Mouse (Mus musculus) hindbrain, embryonic 14.5 days (tissue): ENCODE measurements around the gene Prdm16. TPM values are rescaled to one million over a fixed set of nuclear protein-coding genes. Genes with fewer than 3 reads are reported as not detected.

Source experiments
- ATAC-seq: fragments of 200-750 bp; cut with Nextera tagmentation; 2 replicates; pipeline ENCODE4 v1.8.0; 2017; ENCODE audit warnings: moderate number of reproducible peaks, mild to moderate bottlenecking, moderate TSS enrichment, moderate library complexity; ENCODE audit not compliant: low FRiP score
- DNase-seq: peaks from one replicate; pipeline ENCODE4 v3.0.0-alpha.2; 2015; ENCODE audit warnings: low spot score
- H3K27ac ChIP-seq: fragments of 300-500 bp; sonication (generic); 2 replicates; pipeline ENCODE4 v1.5.1; 2014; ENCODE audit warnings: mild to moderate bottlenecking, moderate library complexity
- H3K27me3 ChIP-seq: fragments of 300-500 bp; sonication (generic); 2 replicates; pipeline ENCODE4 v1.6.1; 2014; ENCODE audit warnings: mild to moderate bottlenecking, low read length, mixed read lengths; ENCODE audit not compliant: control insufficient read depth, insufficient read depth
- H3K36me3 ChIP-seq: fragments of 300-500 bp; sonication (generic); replicated peaks from 2 replicates; pipeline ENCODE4 v1.6.1; 2014; ENCODE audit not compliant: control insufficient read depth, insufficient read depth
- H3K4me1 ChIP-seq: fragments of 300-500 bp; sonication (generic); replicated peaks from 2 replicates; pipeline ENCODE4 v1.6.1; 2014; ENCODE audit warnings: antibody characterized with exemption, low read length, mixed read lengths; ENCODE audit not compliant: control insufficient read depth, insufficient read depth
- H3K4me2 ChIP-seq: fragments of 300-500 bp; sonication (generic); replicated peaks from 2 replicates; pipeline ENCODE4 v1.6.1; 2014; ENCODE audit warnings: mild to moderate bottlenecking, moderate library complexity
- H3K4me3 ChIP-seq: fragments of 300-500 bp; sonication (generic); replicated peaks from 2 replicates; pipeline ENCODE4 v1.5.1; 2014; ENCODE audit warnings: mild to moderate bottlenecking, low read length
- H3K9ac ChIP-seq: fragments of 300-500 bp; sonication (generic); 2 replicates; pipeline ENCODE4 v1.6.1; 2014
- H3K9me3 ChIP-seq: fragments of 300-500 bp; sonication (generic); 2 replicates; pipeline ENCODE4 v1.6.1; 2016; ENCODE audit warnings: low read length; ENCODE audit not compliant: control insufficient read depth
- WGBS: fragments of 180-500 bp; shearing (Covaris S2); extraction: QIAGEN DNeasy Blood & Tissue Kit; methylation state at CpG from one replicate; pipeline ENCODE4 v1.1.7; 2014; 5-methylcytosine and 5-hydroxymethylcytosine counted together
- polyA plus RNA-seq: library from polyadenylated mRNA; unstranded; fragments of >200 nt; fragmentation: Nextera tagmentation; extraction: Ambion mirVana; gene quantifications from 2 replicates; pipeline ENCODE4 v1.2.1, GENCODE M21; 2014

Gene Prdm16
- polyA plus RNA-seq = 13.2 and 15.6 TPM in 2 replicates

DNA sequence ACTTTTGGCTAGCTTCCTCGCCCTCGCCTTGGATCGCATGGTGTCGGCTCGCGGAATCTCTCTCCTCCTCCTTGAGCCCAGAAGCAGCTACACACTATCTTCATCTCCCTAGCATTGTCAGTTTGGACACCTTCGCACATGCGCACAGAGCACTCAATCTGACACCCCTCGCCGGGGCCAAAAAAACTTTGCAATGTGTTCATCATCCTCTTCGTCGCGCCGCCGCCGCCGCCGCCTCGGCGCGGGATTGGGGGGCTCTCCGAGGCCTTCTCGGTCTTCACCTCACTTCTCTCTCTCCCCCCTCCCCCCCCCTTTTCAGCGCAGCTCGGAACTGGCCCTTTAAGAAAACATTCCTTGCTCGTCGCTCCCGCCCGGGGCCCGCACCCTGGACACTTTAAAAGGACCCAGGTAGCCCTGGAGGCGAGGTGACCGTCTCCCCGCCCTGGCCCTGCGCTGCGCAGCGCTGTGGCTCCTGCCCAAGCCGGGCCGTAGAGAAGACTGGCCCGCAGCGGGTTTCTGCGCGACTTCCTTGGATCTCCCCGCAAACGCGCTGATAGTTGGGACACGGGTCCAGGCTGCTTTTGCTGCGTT is at the start of gene Prdm16:
Prdm16 (minus strand) TSS at position 153 of the 591 bp plus-strand sequence.
- peak within 1 kb of the TSS; percentile 63 for H3K9ac ChIP-seq
- H3K27ac ChIP-seq = peak within 1 kb of the TSS; percentile 85
- DNase-seq (no peak), ATAC-seq (peak; percentile 36; the same call in 1 of the 2 replicates)
- under 1% methylated on average over 47 of the region's 47 CpGs for WGBS
- H3K36me3 ChIP-seq = no peaks in the 10 kb centered on the region
- peaks cover 9% of the 10 kb centered on the region; the same call in 1 of the 2 replicates for H3K4me1 ChIP-seq
- peaks cover 89% of the 10 kb centered on the region for H3K27me3 ChIP-seq
- H3K9me3 ChIP-seq = no peaks in the 10 kb centered on the region
- peak within 1 kb of the TSS; percentile 43 for H3K4me3 ChIP-seq
- peak within 1 kb of the TSS; percentile 57 for H3K4me2 ChIP-seq

DNA sequence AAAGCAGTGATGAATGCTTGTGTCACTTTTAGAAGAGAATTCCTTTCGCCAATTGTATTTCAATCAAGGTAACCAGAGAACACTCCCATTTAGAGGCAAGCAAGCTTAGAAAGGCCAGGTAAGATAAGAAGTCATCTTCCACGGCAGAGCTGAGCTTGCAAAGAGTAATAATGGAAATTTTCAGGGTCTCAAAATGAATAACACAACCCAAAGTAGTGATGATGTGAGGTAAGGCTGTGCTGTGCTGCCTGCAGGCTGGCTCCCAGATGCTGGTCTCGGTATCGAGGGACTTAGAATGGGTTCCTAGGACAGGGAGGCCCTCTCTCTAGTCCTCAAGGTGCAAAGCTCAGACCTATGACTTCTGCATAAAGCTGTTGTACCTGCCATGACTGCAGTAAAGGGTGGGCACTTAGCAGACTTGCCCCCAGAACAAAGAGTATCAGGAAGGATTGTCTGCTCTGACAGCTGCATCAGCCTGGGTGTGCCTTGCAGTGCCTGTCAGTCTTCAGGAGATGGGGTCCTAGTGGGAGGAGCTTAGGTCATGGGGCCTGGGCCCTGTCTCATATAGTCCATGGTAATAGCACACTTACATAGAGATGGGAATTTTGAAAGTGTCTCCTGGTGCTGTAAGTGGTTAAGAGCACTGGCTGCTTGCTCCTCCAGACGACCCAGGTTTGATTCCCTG is 46.5 kb upstream of the Prdm16 start:
- no peak overlapping the region for H3K27ac ChIP-seq
- H3K36me3 ChIP-seq = no peaks in the 10 kb centered on the region
- WGBS = 82% methylated on average over 5 of the region's 5 CpGs
- no peaks in the 10 kb centered on the region for H3K4me1 ChIP-seq
- no peak overlapping the region for H3K4me3 ChIP-seq
- no peak for ATAC-seq
- no peak overlapping the region for H3K4me2 ChIP-seq
- H3K9me3 ChIP-seq = no peaks in the 10 kb centered on the region
- H3K27me3 ChIP-seq = no peaks in the 10 kb centered on the region
- H3K9ac ChIP-seq = no peak overlapping the region
- DNase-seq = no peak

DNA sequence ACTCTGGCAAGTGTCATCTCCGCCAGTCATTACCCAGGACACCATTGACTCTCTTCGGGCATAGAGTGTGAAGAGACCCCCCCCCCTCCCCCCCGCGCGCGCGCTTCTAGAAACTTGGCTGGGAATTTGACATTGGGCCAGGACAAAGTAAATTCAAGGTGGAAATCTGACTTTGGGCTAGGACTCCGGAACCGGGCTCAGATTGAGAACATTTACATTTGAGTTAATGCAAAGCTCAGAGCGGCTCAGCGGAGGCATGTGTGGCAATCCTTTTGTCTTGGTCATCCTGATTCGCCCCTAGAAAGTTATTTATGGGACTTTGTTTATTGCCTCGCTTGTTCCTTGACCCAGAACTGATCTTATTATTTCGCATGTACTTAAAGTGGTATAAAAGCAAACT is 45.6 kb upstream of the Prdm16 start:
- DNase-seq (no peak), ATAC-seq (no peak)
- H3K9ac ChIP-seq = no peak overlapping the region
- no peak overlapping the region for H3K4me2 ChIP-seq
- H3K27me3 ChIP-seq = no peaks in the 10 kb centered on the region
- H3K36me3 ChIP-seq = no peaks in the 10 kb centered on the region
- no peak overlapping the region for H3K27ac ChIP-seq
- 33% methylated on average over 14 of the region's 14 CpGs for WGBS
- no peaks in the 10 kb centered on the region for H3K4me1 ChIP-seq
- H3K4me3 ChIP-seq = no peak overlapping the region
- H3K9me3 ChIP-seq = no peaks in the 10 kb centered on the region

DNA sequence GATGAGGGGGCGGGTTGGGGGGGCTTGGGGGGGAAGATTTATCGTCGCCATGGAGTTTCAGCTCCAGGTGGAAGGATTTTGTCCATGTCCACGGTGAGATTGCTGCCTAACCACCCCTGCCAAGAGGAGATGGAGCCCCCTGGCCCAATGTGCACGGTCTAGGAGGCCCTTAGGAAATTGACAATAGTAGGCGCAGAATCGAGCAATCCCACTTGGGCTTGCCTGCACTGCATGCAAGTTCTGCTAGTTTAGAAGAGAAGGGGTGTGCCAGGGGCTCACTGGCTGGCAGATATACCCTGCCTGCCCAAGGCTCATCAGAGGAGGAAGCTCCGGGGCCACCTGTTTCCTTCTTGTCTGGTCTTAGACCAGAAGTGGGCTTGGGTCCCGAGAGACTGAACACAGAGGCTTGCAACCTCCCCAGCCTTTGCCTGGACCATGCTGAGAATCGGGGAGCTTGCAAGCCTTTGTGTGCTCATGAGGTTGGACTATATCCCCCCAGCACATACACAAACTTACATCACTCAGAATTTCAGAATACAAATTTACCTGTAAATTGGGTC is 38.8 kb upstream of the Prdm16 start:
- H3K4me2 ChIP-seq = peak overlapping the region; percentile 28; the same call in 1 of the 2 replicates
- H3K36me3 ChIP-seq = no peaks in the 10 kb centered on the region
- no peaks in the 10 kb centered on the region for H3K27me3 ChIP-seq
- H3K9ac ChIP-seq = no peak overlapping the region
- no peaks in the 10 kb centered on the region; the same call in 1 of the 2 replicates for H3K4me1 ChIP-seq
- 52% methylated on average over 10 of the region's 10 CpGs for WGBS
- DNase-seq = no peak
- no peak overlapping the region for H3K27ac ChIP-seq
- no peak for ATAC-seq
- H3K4me3 ChIP-seq = no peak overlapping the region
- no peaks in the 10 kb centered on the region for H3K9me3 ChIP-seq

DNA sequence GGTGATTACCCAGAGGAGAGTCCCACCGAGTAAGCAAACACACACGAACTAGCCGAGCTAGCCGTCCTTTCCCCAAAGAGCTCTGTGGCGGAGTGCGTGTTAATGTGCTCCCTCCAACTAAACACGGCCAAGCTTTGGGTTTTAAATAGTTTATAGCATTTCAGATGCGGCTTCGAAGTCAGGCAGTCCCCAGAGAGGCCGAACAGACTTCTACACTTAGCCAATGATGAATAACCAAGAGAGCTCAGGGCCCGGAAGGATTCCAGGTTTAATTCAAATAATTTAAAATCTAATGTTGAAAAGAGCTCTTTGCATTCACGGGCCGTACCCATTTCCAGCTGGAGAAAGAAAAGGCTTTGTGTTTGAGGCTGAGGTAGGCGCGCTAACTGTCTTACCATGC is 38.3 kb upstream of the Prdm16 start:
- H3K4me2 ChIP-seq = peak overlapping the region; percentile 28
- no peaks in the 10 kb centered on the region for H3K27me3 ChIP-seq
- no peak overlapping the region for H3K27ac ChIP-seq
- H3K4me1 ChIP-seq = no peaks in the 10 kb centered on the region; the same call in 1 of the 2 replicates
- DNase-seq (peak; percentile 37), ATAC-seq (no peak)
- H3K9ac ChIP-seq = no peak overlapping the region
- no peaks in the 10 kb centered on the region for H3K36me3 ChIP-seq
- WGBS = 25% methylated on average over 15 of the region's 15 CpGs
- no peaks in the 10 kb centered on the region for H3K9me3 ChIP-seq
- no peak overlapping the region for H3K4me3 ChIP-seq

DNA sequence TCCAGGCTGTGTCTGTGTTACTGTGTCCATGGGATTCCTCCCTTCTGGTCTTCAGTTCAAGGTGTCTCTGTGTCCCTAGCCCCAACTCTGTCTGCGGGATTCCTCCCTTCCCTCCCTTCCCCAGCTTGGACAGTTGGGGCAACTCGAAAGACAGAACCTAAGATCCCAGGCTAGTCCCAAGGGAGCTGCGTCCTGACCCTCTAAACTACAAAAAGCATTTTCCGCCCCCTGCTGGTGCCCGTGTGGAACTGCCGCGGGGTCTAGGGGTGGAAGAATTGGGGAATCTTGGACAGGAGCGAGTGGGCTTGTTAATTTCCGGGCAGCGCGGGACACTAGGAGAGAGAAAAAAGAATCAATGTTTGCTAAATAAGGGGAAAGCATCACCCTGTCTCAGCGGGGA is 37.9 kb upstream of the Prdm16 start:
- Histone ChIP-seq H3K27ac (no peak overlapping the region), H3K36me3 (no peaks in the 10 kb centered on the region), H3K27me3 (no peaks in the 10 kb centered on the region), H3K4me1 (no peaks in the 10 kb centered on the region; the same call in 1 of the 2 replicates), H3K4me3 (no peak overlapping the region), H3K4me2 (peak overlapping the region; percentile 28), H3K9me3 (no peaks in the 10 kb centered on the region), H3K9ac (no peak overlapping the region)
- 3% methylated on average over 12 of the region's 12 CpGs for WGBS
- no peak for ATAC-seq
- DNase-seq = peak; percentile 78

DNA sequence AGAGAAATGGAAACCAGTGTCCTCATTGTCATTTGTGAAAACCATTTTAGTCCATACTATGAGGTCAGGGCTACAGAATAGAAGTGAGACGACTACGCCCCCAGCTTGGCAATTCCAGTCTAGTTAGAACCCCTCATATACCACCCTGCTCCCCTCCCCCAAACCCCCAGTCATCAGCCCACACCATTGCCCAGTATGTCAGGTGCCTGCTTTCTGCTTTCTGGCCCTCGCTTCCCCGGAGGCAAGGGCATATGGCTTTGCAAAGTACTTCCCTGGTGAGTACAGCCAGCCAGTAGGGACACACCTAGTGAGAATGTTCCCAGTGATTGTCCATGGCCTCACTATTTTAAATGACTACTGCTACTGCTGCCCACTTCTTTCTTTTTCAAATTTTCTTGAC is 37.3 kb upstream of the Prdm16 start:
- H3K27me3 ChIP-seq = no peaks in the 10 kb centered on the region
- ATAC-seq (no peak), DNase-seq (no peak)
- no peaks in the 10 kb centered on the region; the same call in 1 of the 2 replicates for H3K4me1 ChIP-seq
- no peak overlapping the region for H3K4me3 ChIP-seq
- no peak overlapping the region for H3K27ac ChIP-seq
- no peaks in the 10 kb centered on the region for H3K9me3 ChIP-seq
- WGBS = 76% methylated on average over 4 of the region's 4 CpGs
- H3K4me2 ChIP-seq = no peak overlapping the region
- H3K36me3 ChIP-seq = no peaks in the 10 kb centered on the region
- H3K9ac ChIP-seq = no peak overlapping the region

DNA sequence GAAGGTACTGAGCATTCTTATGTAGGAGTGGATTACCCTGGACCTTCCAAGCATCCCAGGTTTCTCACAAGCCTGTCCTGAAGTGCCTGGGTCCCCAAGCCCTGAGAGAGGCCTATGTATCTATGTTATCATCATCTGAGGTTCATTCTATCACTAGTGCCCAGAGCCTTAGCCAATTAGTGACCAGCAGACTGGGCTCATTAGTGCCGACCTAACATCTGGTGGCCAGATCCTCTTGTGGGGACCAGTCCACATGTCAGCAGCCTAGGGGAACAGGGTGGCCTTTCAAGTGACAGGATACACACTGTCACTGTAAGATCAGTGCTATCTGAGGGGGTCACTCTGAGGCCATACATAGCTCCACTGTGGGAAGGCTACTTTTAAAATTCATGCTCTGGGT is 35.4 kb upstream of the Prdm16 start:
- 81% methylated on average over 1 of the region's 1 CpGs for WGBS
- DNase-seq (no peak), ATAC-seq (no peak)
- H3K27me3 ChIP-seq = no peaks in the 10 kb centered on the region
- no peaks in the 10 kb centered on the region; the same call in 1 of the 2 replicates for H3K4me1 ChIP-seq
- H3K36me3 ChIP-seq = no peaks in the 10 kb centered on the region
- no peak overlapping the region for H3K9ac ChIP-seq
- no peak overlapping the region for H3K4me3 ChIP-seq
- no peaks in the 10 kb centered on the region for H3K9me3 ChIP-seq
- H3K27ac ChIP-seq = no peak overlapping the region
- no peak overlapping the region for H3K4me2 ChIP-seq

DNA sequence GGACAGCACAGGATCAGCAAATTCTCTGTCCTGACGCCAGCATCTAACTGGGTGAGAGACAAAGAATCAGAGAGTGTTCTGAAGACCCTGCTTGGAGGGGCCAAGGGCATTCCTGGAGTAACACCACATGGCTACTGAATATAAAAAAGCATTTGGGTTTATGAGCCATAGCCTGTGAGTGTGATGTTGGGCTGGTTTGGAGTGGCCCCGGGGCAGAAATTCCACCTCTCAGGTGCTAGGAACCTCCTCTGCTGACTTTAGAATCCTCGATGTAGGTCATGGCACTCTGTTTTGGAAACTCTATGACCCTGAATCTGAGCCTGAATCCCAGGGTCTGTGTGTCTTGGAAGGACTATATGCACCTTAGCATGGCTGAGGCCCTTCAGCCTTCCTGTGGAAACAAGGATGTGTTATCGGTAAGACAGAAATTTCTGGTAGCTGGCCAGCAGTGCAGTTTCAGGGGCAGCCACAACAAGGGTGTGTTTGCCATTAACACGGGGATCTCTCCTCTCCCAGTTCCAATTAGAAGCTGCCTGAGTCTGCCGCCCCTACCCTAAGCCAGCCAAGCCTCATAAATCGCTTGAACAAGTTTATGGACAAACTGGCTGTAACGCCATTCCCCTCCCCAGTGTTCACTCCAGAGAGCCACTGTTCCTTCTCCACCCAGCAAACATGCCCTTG is 34.7 kb upstream of the Prdm16 start:
- H3K9me3 ChIP-seq = no peaks in the 10 kb centered on the region
- no peak overlapping the region for H3K9ac ChIP-seq
- H3K27me3 ChIP-seq = no peaks in the 10 kb centered on the region
- ATAC-seq (no peak), DNase-seq (no peak)
- no peak overlapping the region for H3K4me3 ChIP-seq
- H3K27ac ChIP-seq = no peak overlapping the region
- 85% methylated on average over 8 of the region's 8 CpGs for WGBS
- no peak overlapping the region for H3K4me2 ChIP-seq
- no peaks in the 10 kb centered on the region; the same call in 1 of the 2 replicates for H3K4me1 ChIP-seq
- no peaks in the 10 kb centered on the region for H3K36me3 ChIP-seq
